Mouse (Mus musculus) olfactory bulb, adult 2 months (tissue): ENCODE data around the gene Misp.

ENCODE experiments used
- CTCF ChIP-seq: fragments of 200-500 bp; IDR thresholded peaks from 2 replicates; pipeline ENCODE4 v1.5.1; 2012; ENCODE audit warnings: low read depth, mild to moderate bottlenecking, low read length, moderate library complexity; ENCODE audit not compliant: insufficient read depth
- POLR2A ChIP-seq: fragments of 200-500 bp; IDR thresholded peaks from 2 replicates; pipeline ENCODE4 v1.6.1; 2012; ENCODE audit warnings: mild to moderate bottlenecking, low read depth, low read length, moderate library complexity; ENCODE audit not compliant: insufficient read depth

DNA sequence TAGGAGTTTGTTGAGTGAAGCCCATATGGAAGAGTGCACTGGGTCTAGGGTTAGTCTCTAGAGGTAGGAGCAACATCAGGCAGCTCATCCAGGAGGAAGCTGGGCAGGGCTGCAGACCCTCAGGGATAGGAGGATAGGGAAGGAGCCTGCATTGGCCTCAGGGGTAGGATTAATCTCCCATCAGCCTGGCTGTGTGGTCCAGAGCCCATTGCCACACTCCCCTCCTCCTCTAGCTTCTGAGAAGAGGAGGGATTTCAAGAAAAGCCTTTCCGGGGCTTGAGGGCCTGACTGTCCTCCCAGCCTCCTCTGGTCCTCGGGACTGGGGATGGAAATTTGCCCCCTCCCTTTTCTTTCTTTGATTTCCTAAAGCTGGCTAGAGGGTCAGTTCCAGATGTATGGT lies 41.6 kb upstream of the Misp start:
- no peak for TF ChIP-seq POLR2A
- no peak for TF ChIP-seq CTCF
